Mouse (Mus musculus) neural tube, embryonic 13.5 days (tissue): Measurements from ENCODE around the gene Igsf9b. TPM values are rescaled to one million over a fixed set of nuclear protein-coding genes. Genes with fewer than 3 reads are reported as not detected.

Experiments
- ATAC-seq: fragments of 200-750 bp; cut with Nextera tagmentation; 2 replicates; pipeline ENCODE4 v1.8.0; 2017; ENCODE audit warnings: low read depth, mild to moderate bottlenecking, moderate TSS enrichment, moderate library complexity
- H3K27ac ChIP-seq: fragments of 300-500 bp; sonication (generic); replicated peaks from 2 replicates; pipeline ENCODE4 v1.5.1; 2015; ENCODE audit warnings: moderate library complexity, mild to moderate bottlenecking, inconsistent platforms
- H3K27me3 ChIP-seq: fragments of 300-500 bp; sonication (generic); 2 replicates; pipeline ENCODE4 v1.6.1; 2015; ENCODE audit warnings: mild to moderate bottlenecking, inconsistent platforms
- H3K36me3 ChIP-seq: fragments of 300-500 bp; sonication (generic); 2 replicates; pipeline ENCODE4 v1.6.1; 2015; ENCODE audit warnings: mild to moderate bottlenecking, inconsistent platforms
- H3K4me1 ChIP-seq: fragments of 300-500 bp; sonication (generic); replicated peaks from 2 replicates; pipeline ENCODE4 v1.6.1; 2015; ENCODE audit warnings: inconsistent platforms
- H3K4me2 ChIP-seq: fragments of 300-500 bp; sonication (generic); 2 replicates; pipeline ENCODE4 v1.6.1; 2015; ENCODE audit warnings: inconsistent platforms, mild to moderate bottlenecking, moderate library complexity
- H3K4me3 ChIP-seq: fragments of 300-500 bp; sonication (generic); 2 replicates; pipeline ENCODE4 v1.5.1; 2015; ENCODE audit warnings: mild to moderate bottlenecking, inconsistent platforms
- H3K9ac ChIP-seq: fragments of 300-500 bp; sonication (generic); 2 replicates; pipeline ENCODE4 v1.6.1; 2015; ENCODE audit warnings: moderate library complexity, mild to moderate bottlenecking, inconsistent platforms
- H3K9me3 ChIP-seq: fragments of 300-500 bp; sonication (generic); 2 replicates; pipeline ENCODE4 v1.6.1; 2016; ENCODE audit warnings: inconsistent platforms
- WGBS: fragments of 180-500 bp; shearing (Covaris S2); methylation state at CpG from one replicate; pipeline ENCODE4 v1.1.7; 2015; 5-methylcytosine and 5-hydroxymethylcytosine counted together
- polyA plus RNA-seq: library from polyadenylated mRNA; unstranded; fragments of >200 nt; fragmentation: Nextera tagmentation; extraction: Ambion mirVana; gene quantifications from 2 replicates; pipeline ENCODE4 v1.2.1, GENCODE M21; 2015

Gene Igsf9b
- polyA plus RNA-seq, 1 experiment from 2014 or later: 12.6 TPM

- peak; percentile 24 for ATAC-seq
- peak overlapping the region; percentile 77 for H3K27ac ChIP-seq
These were observed 533 bp downstream of the Igsf9b start for GRCm38 (mm10) chr9:27299286-27300187.

DNA sequence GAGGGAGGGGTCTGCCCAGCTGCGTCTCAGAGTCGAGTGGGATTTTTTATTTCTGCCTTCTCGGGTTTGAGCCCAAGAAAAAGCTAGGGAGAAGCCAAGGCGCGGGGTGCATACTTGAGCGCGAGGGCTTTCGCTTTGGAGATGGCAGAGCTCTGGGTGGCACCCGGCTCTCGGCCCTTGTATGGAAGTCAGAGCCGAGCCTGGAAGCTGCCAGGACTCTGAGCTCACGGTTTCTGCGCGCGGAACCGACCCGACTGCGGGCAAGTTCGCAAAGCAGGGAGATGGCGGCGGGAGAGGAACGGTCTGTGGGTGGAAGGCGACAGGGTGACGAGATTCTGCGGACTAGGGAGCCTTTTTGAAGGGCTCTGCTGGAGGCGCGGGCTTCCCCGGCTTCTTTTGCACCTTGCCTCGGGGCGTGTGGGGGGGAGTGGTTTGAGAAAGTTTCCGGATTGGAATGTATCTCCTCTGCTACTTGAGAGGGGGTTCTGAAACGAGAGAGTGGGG is 1.2 kb downstream of the Igsf9b start:
- under 1% methylated on average over 32 of the region's 32 CpGs for WGBS
- Histone ChIP-seq H3K4me3 (peak overlapping the region; percentile 81), H3K27ac (0 out of 2 replicates have a peak overlapping the region, but pooled peaks have one; percentile 77), H3K9ac (peak overlapping the region; percentile 79), H3K36me3 (no peaks in the 10 kb centered on the region), H3K9me3 (no peaks in the 10 kb centered on the region), H3K4me2 (peak overlapping the region; percentile 95), H3K4me1 (peaks cover 58% of the 10 kb centered on the region), H3K27me3 (peaks cover 43% of the 10 kb centered on the region)
- no peak for ATAC-seq

More at GRCm38 (mm10) chr9:27299286-27300187, 533 bp downstream of the Igsf9b start:
- Histone ChIP-seq H3K4me3 (peak overlapping the region; percentile 81), H3K9ac (peak overlapping the region; percentile 79), H3K9me3 (no peaks in the 10 kb centered on the region), H3K4me2 (peak overlapping the region; percentile 95), H3K27me3 (peaks cover 50% of the 10 kb centered on the region), H3K36me3 (no peaks in the 10 kb centered on the region), H3K4me1 (peaks cover 58% of the 10 kb centered on the region)
- WGBS: under 1% methylated on average over 68 of the region's 68 CpGs

- ATAC-seq: no peak
- H3K36me3 ChIP-seq: no peaks in the 10 kb centered on the region
- 9% methylated on average over 4 of the region's 4 CpGs for WGBS
- no peaks in the 10 kb centered on the region for H3K9me3 ChIP-seq
- peaks cover 58% of the 10 kb centered on the region for H3K4me1 ChIP-seq
- H3K9ac ChIP-seq: peak overlapping the region; percentile 79
- no peak overlapping the region for H3K27ac ChIP-seq
- peak overlapping the region; percentile 81 for H3K4me3 ChIP-seq
- peak overlapping the region; percentile 95 for H3K4me2 ChIP-seq
- H3K27me3 ChIP-seq: peaks cover 39% of the 10 kb centered on the region
These were observed 1.7 kb downstream of the Igsf9b start for GRCm38 (mm10) chr9:27300698-27301097.

- peak overlapping the region; percentile 81 for H3K4me3 ChIP-seq
- no peak for ATAC-seq
- 47% methylated on average over 5 of the region's 5 CpGs for WGBS
- no peak overlapping the region for H3K27ac ChIP-seq
- H3K4me2 ChIP-seq: peak overlapping the region; percentile 95
- H3K4me1 ChIP-seq: peaks cover 63% of the 10 kb centered on the region
- no peak overlapping the region; the same call in 1 of the 2 replicates for H3K9ac ChIP-seq
- peaks cover 32% of the 10 kb centered on the region for H3K27me3 ChIP-seq
- no peaks in the 10 kb centered on the region for H3K9me3 ChIP-seq
- H3K36me3 ChIP-seq: no peaks in the 10 kb centered on the region
These were observed 2.5 kb downstream of the Igsf9b start for GRCm38 (mm10) chr9:27301486-27301885.

DNA sequence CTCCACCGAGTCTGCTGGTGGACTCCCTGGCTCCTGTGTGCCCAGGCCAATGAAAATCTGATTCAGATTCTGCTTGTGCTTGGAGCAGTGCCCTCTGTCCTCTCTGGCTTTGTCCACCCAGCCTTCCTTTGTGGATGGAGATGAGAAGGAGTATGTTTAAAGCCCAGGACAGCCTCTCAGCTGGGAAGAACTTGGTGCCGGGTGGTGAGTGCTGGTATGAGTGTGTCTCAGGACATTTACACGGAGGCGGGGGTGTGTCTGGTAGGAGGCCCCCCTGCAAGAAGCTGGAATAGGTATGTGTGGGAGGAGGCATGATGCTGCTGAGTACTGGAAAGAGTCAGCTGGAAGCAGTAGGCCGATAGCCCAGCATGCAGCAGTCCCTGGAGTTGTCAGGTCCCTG is 3.3 kb downstream of the Igsf9b start:
- H3K27ac ChIP-seq: no peak overlapping the region
- H3K36me3 ChIP-seq: no peaks in the 10 kb centered on the region
- H3K9ac ChIP-seq: peak overlapping the region; percentile 6; the same call in 1 of the 2 replicates
- H3K4me3 ChIP-seq: no peak overlapping the region
- 55% methylated on average over 5 of the region's 5 CpGs for WGBS
- peaks cover 71% of the 10 kb centered on the region for H3K4me1 ChIP-seq
- no peaks in the 10 kb centered on the region for H3K9me3 ChIP-seq
- peak overlapping the region; percentile 7; the same call in 1 of the 2 replicates for H3K4me2 ChIP-seq
- H3K27me3 ChIP-seq: peaks cover 24% of the 10 kb centered on the region
- ATAC-seq: no peak

- no peak for ATAC-seq
- Histone ChIP-seq H3K36me3 (no peaks in the 10 kb centered on the region), H3K9ac (peak overlapping the region; percentile 34; the same call in 1 of the 2 replicates), H3K27ac (no peak overlapping the region; the same call in 1 of the 2 replicates), H3K9me3 (no peaks in the 10 kb centered on the region), H3K4me1 (peaks cover 76% of the 10 kb centered on the region), H3K4me2 (no peak overlapping the region), H3K27me3 (peaks cover 17% of the 10 kb centered on the region), H3K4me3 (no peak overlapping the region)
- 70% methylated on average over 17 of the region's 17 CpGs for WGBS
These were observed 4.8 kb downstream of the Igsf9b start for GRCm38 (mm10) chr9:27303571-27304484.

GRCm38 (mm10) chr9:27304485-27305102 is 5.6 kb downstream of the Igsf9b start:
- Histone ChIP-seq H3K36me3 (no peaks in the 10 kb centered on the region), H3K4me2 (no peak overlapping the region), H3K27ac (no peak overlapping the region), H3K4me3 (no peak overlapping the region), H3K27me3 (peaks cover 17% of the 10 kb centered on the region), H3K9me3 (no peaks in the 10 kb centered on the region), H3K4me1 (peaks cover 82% of the 10 kb centered on the region), H3K9ac (no peak overlapping the region)
- ATAC-seq: no peak
- 79% methylated on average over 5 of the region's 5 CpGs for WGBS

GRCm38 (mm10) chr9:27305502-27305901 is 6.5 kb downstream of the Igsf9b start:
- no peak overlapping the region for H3K4me2 ChIP-seq
- H3K9me3 ChIP-seq: no peaks in the 10 kb centered on the region
- H3K9ac ChIP-seq: no peak overlapping the region
- no peak overlapping the region for H3K27ac ChIP-seq
- 61% methylated on average over 3 of the region's 3 CpGs for WGBS
- H3K4me3 ChIP-seq: no peak overlapping the region
- ATAC-seq: no peak
- peaks cover 17% of the 10 kb centered on the region for H3K27me3 ChIP-seq
- H3K36me3 ChIP-seq: no peaks in the 10 kb centered on the region
- H3K4me1 ChIP-seq: peaks cover 73% of the 10 kb centered on the region

DNA sequence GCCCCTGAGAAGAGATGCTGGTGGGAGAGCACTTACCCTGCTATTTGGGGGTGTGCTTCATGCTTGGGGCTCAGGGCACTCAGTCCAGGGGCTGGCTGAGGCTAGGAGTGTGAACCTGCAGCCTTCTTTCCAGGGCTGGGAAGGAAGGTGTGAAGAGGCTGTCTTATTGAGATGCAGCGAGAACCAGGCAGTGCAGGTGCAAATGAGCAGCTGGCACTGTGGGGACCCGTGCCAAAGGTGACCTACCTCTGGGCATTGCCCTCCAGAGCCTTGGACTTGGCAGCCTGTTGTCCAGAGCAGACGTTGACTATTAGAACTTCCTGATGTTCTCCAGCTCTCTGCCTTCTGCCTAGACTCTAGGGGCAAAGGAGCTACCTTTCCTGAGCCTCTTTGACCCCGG is 7.6 kb downstream of the Igsf9b start:
- no peak for ATAC-seq
- Histone ChIP-seq H3K9ac (peak overlapping the region; percentile 61), H3K27ac (peak overlapping the region; percentile 71), H3K36me3 (peaks cover 7% of the 10 kb centered on the region; the same call in 1 of the 2 replicates), H3K27me3 (peaks cover 7% of the 10 kb centered on the region), H3K4me2 (no peak overlapping the region), H3K4me3 (no peak overlapping the region), H3K9me3 (no peaks in the 10 kb centered on the region), H3K4me1 (peaks cover 64% of the 10 kb centered on the region)
- 47% methylated on average over 4 of the region's 4 CpGs for WGBS

- H3K9me3 ChIP-seq: no peaks in the 10 kb centered on the region
- peak overlapping the region; percentile 71 for H3K27ac ChIP-seq
- H3K27me3 ChIP-seq: peaks cover 2% of the 10 kb centered on the region; the same call in 1 of the 2 replicates
- no peak overlapping the region for H3K4me3 ChIP-seq
- ATAC-seq: peak; percentile 45; the same call in 1 of the 2 replicates
- H3K4me2 ChIP-seq: no peak overlapping the region
- H3K4me1 ChIP-seq: peaks cover 63% of the 10 kb centered on the region
- WGBS: 15% methylated on average over 3 of the region's 3 CpGs
- peak overlapping the region; percentile 61 for H3K9ac ChIP-seq
- H3K36me3 ChIP-seq: peaks cover 11% of the 10 kb centered on the region; the same call in 1 of the 2 replicates
These were observed 8.3 kb downstream of the Igsf9b start for GRCm38 (mm10) chr9:27307265-27307664.

- H3K36me3 ChIP-seq: peaks cover 11% of the 10 kb centered on the region; the same call in 1 of the 2 replicates
- H3K27me3 ChIP-seq: no peaks in the 10 kb centered on the region; the same call in 1 of the 2 replicates
- no peaks in the 10 kb centered on the region for H3K9me3 ChIP-seq
- H3K4me3 ChIP-seq: no peak overlapping the region
- H3K4me2 ChIP-seq: peak overlapping the region; percentile 11; the same call in 1 of the 2 replicates
- H3K4me1 ChIP-seq: peaks cover 56% of the 10 kb centered on the region
- peak overlapping the region; percentile 61; the same call in 1 of the 2 replicates for H3K9ac ChIP-seq
- H3K27ac ChIP-seq: peak overlapping the region; percentile 71
- 50% methylated on average over 7 of the region's 7 CpGs for WGBS
- ATAC-seq: peak; percentile 33; the same call in 1 of the 2 replicates
These were observed 9.0 kb downstream of the Igsf9b start for GRCm38 (mm10) chr9:27308045-27308444.
